Mouse (Mus musculus) granulocyte monocyte progenitor cell, adult 5-6 weeks (primary cell): Measurements from ENCODE around the gene Gm15023. TPM values are rescaled to one million over a fixed set of nuclear protein-coding genes. Genes with fewer than 3 reads are reported as not detected.
"Not testable (repeated sequence)": the region's sequence is repeated elsewhere in the genome, so short reads cannot be mapped to it uniquely, and the experiment has no call there.

Experiments used
- ATAC-seq: replicated peaks from 2 replicates; pipeline ENCODE4 v1.8.0; 2016; ENCODE audit warnings: mild to moderate bottlenecking, moderate TSS enrichment, inconsistent platforms; ENCODE audit not compliant: poor library complexity, severe bottlenecking
- total RNA-seq, 2 experiments: library from RNA; stranded (forward) in 1 of 2; stranded (reverse) in 1 of 2; fragments of 200-712, 200-1000 nt in 1 of 2; fragments of >200 nt in 1 of 2; fragmentation: Nextera tagmentation in 1 of 2; gene quantifications; 2 replicates each; pipeline ENCODE4 v1.2.3; 2014 to 2017

Gm15023 gene
- 0.15 TPM in 1 of 2 replicates, not detected in the other for total RNA-seq (2014; fragmentation: Nextera tagmentation)
- total RNA-seq (2017), result not detected in 2 replicates

GRCm38 (mm10) chrX:135177532-135177931 is at the start of gene Gm15023:
Gene Gm15023, minus strand, starts transcription at chrX:135177632.
- ATAC-seq, result not testable (repeated sequence)

GRCm38 (mm10) chrX:135210436-135211221 is 33.2 kb upstream of the Gm15023 start, which contains the start of gene Tceal6:
Gene Tceal6, minus strand, starts transcription at chrX:135210687.
- ATAC-seq, result no peak

- not testable (repeated sequence) for ATAC-seq
Observed at GRCm38 (mm10) chrX:135209773-135210435, 32.5 kb upstream of the Gm15023 start.

GRCm38 (mm10) chrX:135189924-135190323 is 12.5 kb upstream of the Gm15023 start:
- peak; percentile 44; the same call in 1 of the 2 replicates for ATAC-seq

- ATAC-seq, result peak; percentile 67
Observed at GRCm38 (mm10) chrX:135188661-135189060, 11.2 kb upstream of the Gm15023 start.

Other genes with a start within 250 kb of the Gm15023 start
- 1.3 and 2.1 TPM in 2 replicates for gene Nxf2, start 212.9 kb downstream of the Gm15023 start, total RNA-seq (2014; fragmentation: Nextera tagmentation)
- gene Nxf2, start 212.9 kb downstream of the Gm15023 start, total RNA-seq (2017), result 0.36 and 0.90 TPM in 2 replicates
- 2.4 and 4.1 TPM in 2 replicates for gene Zmat1, start 168.4 kb downstream of the Gm15023 start, total RNA-seq (2014; fragmentation: Nextera tagmentation)
- 1.6 and 4.8 TPM in 2 replicates for gene Zmat1, start 168.4 kb downstream of the Gm15023 start, total RNA-seq (2017)
- gene Tceal6, start 33.1 kb upstream of the Gm15023 start, total RNA-seq (2014; fragmentation: Nextera tagmentation), result not detected in 2 replicates
- not detected in 2 replicates for gene Tceal6, start 33.1 kb upstream of the Gm15023 start, total RNA-seq (2017)
- gene Pramel3, start 124.7 kb upstream of the Gm15023 start, total RNA-seq (2014; fragmentation: Nextera tagmentation), result 0.15 TPM in 1 of 2 replicates, not detected in the other
- not detected in 2 replicates for gene Pramel3, start 124.7 kb upstream of the Gm15023 start, total RNA-seq (2017)
- gene Gm5128, start 195.7 kb upstream of the Gm15023 start, total RNA-seq (2014; fragmentation: Nextera tagmentation), result not detected in 2 replicates
- gene Gm5128, start 195.7 kb upstream of the Gm15023 start, total RNA-seq (2017), result not detected in 2 replicates